In the genomic region with DNA sequence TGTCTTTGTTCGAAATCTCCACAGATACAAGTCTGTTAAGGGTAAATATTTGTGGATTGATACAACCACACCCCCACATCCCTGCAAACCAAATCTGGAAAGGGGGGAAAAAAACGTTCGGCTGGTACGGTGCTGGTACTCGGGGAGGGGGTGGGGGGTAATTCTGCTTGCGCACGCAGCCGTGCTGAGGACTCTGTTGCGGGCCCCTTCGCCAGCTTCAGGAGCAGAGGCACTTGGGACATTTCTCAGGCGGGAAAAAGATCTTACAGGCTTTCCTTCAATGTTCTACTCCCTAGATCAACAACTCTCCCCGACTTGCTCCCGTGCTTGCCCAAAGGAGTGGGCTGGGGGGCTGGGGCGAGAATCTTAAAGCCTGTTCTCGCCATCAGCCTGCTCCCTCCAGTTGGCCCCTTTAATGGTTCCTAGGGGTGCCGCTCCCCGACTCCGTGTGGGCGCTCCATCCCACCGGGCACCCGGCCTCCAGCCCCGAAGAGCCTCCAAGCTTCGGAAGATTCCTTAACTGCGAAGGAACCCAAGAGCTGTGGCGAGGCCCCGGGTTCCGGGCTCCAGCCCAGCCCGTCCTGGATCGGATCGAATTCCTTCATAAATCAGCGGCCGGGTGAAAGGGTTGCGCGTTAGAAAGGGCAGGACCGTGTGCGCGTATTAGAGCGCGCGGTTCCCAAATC, we compare ENCODE assay signal across 10 mouse cellular contexts. TPM values are rescaled to one million over a fixed set of nuclear protein-coding genes. Genes with fewer than 3 reads are reported as not detected.
A peak's percentile ranks its signal among the peaks of the same experiment; 100 is the strongest.
DNase-seq lines count a peak whose midpoint lies in the region; ATAC-seq and TF ChIP-seq lines count a peak whose summit lies in the region.
"Had no signal": no experiment of that assay in that cellular context is flagged by ENCODE, and none has a peak within 500 bp of the region (broad histone marks: within the 10 kb centered on the region; RNA-seq: fewer than 3 reads in every experiment).

No protein-coding gene starts in this region.

- peaks cover 97% of the 10 kb centered on the region for H3K27me3 ChIP-seq in forebrain, embryonic 11.5 days (ENCODE audit: control insufficient read depth, insufficient read depth, low read length)
- peaks cover 97% of the 10 kb centered on the region for H3K27me3 ChIP-seq in forebrain, embryonic 15.5 days
- peaks cover 100% of the 10 kb centered on the region for H3K27me3 ChIP-seq in lung, embryonic 14.5 days (ENCODE audit: insufficient read depth, low read length)
- H3K27me3 ChIP-seq in limb, embryonic 13.5 days: peaks cover 98% of the 10 kb centered on the region
- peaks cover 97% of the 10 kb centered on the region for H3K27me3 ChIP-seq in stomach, embryonic 15.5 days (replicated peaks)

- no peak for TF ChIP-seq CTCF in lung, embryonic 14.5 days (IDR thresholded peaks at IDR 0.05; ENCODE audit: low read depth)
- no peak for TF ChIP-seq CTCF in lung, adult 2 months (IDR thresholded peaks at IDR 0.05; ENCODE audit: insufficient read depth, low read length)

- WGBS in forebrain, embryonic 11.5 days: under 1% methylated on average over 40 of the region's 40 CpGs
- WGBS in forebrain, embryonic 15.5 days: 1% methylated on average over 40 of the region's 40 CpGs
- under 1% methylated on average over 40 of the region's 40 CpGs for WGBS in lung, embryonic 14.5 days
- WGBS in lung, adult 2 months: 3% methylated on average over 40 of the region's 40 CpGs
- under 1% methylated on average over 40 of the region's 40 CpGs for whole genome bisulfite sequencing in limb, embryonic 13.5 days
- WGBS in stomach, embryonic 15.5 days: 2% methylated on average over 40 of the region's 40 CpGs

- H3K9me3 ChIP-seq in forebrain, embryonic 11.5 days (ENCODE audit: control insufficient read depth, low read length): no peaks in the 10 kb centered on the region
- no peaks in the 10 kb centered on the region for H3K9me3 ChIP-seq in forebrain, embryonic 15.5 days
- no peaks in the 10 kb centered on the region for H3K9me3 ChIP-seq in lung, embryonic 14.5 days (ENCODE audit: low read depth, low read length)
- H3K9me3 ChIP-seq in limb, embryonic 13.5 days: no peaks in the 10 kb centered on the region
- no peaks in the 10 kb centered on the region for H3K9me3 ChIP-seq in stomach, embryonic 15.5 days

- 0 out of 2 replicates have a peak overlapping the region, but pooled peaks have one; percentile 39 for H3K9ac ChIP-seq in forebrain, embryonic 11.5 days (ENCODE audit: low read length)
- no peak overlapping the region for H3K9ac ChIP-seq in forebrain, embryonic 15.5 days (replicated peaks)
- no peak overlapping the region for H3K9ac ChIP-seq in lung, embryonic 14.5 days
- peak overlapping the region; percentile 98 for H3K9ac ChIP-seq in limb, embryonic 13.5 days
- H3K9ac ChIP-seq in stomach, embryonic 15.5 days: no peak overlapping the region

- peak overlapping the region; percentile 12; the same call in 1 of the 2 replicates for H3K4me3 ChIP-seq in forebrain, embryonic 11.5 days (ENCODE audit: low read depth, low read length)
- no peak overlapping the region for H3K4me3 ChIP-seq in forebrain, embryonic 15.5 days
- H3K4me3 ChIP-seq in lung, embryonic 14.5 days (ENCODE audit: low read depth, low read length): peak overlapping the region; percentile 2; the same call in 1 of the 2 replicates
- H3K4me3 ChIP-seq in lung, adult 2 months (replicated peaks; ENCODE audit: extremely low read depth, low read depth, low read length): no peak overlapping the region
- H3K4me3 ChIP-seq in limb, embryonic 13.5 days: peak overlapping the region; percentile 69
- H3K4me3 ChIP-seq in stomach, embryonic 15.5 days (replicated peaks): peak overlapping the region; percentile 4; the same call in 1 of the 2 replicates
- H3K4me3 ChIP-seq: erythroblast, embryonic 14.5 days had no signal

- ATAC-seq in forebrain, embryonic 11.5 days (replicated peaks; ENCODE audit: low FRiP score): no peak
- ATAC-seq in forebrain, embryonic 15.5 days (replicated peaks): no peak
- ATAC-seq in lung, embryonic 14.5 days (ENCODE audit: insufficient read depth): no peak
- ATAC-seq in limb, embryonic 13.5 days (ENCODE audit: low FRiP score, low read depth): no peak
- ATAC-seq in stomach, embryonic 15.5 days (ENCODE audit: insufficient read depth, low FRiP score, low read depth): no peak

- H3K4me1 ChIP-seq in forebrain, embryonic 11.5 days (replicated peaks; ENCODE audit: control insufficient read depth, insufficient read depth, low read length): peaks cover 20% of the 10 kb centered on the region
- H3K4me1 ChIP-seq in forebrain, embryonic 15.5 days: peaks cover 14% of the 10 kb centered on the region
- H3K4me1 ChIP-seq in lung, embryonic 14.5 days (ENCODE audit: insufficient read depth): no peaks in the 10 kb centered on the region
- H3K4me1 ChIP-seq in lung, adult 2 months (ENCODE audit: control insufficient read depth, insufficient read depth, low read length): no peaks in the 10 kb centered on the region
- peaks cover 96% of the 10 kb centered on the region for H3K4me1 ChIP-seq in limb, embryonic 13.5 days
- 0 out of 2 replicates have a peak, but pooled peaks cover 14% of the 10 kb centered on the region for H3K4me1 ChIP-seq in stomach, embryonic 15.5 days

- no peaks in the 10 kb centered on the region for H3K36me3 ChIP-seq in forebrain, embryonic 11.5 days (ENCODE audit: control insufficient read depth, insufficient read depth, low read length)
- H3K36me3 ChIP-seq in forebrain, embryonic 15.5 days: no peaks in the 10 kb centered on the region
- no peaks in the 10 kb centered on the region for H3K36me3 ChIP-seq in lung, embryonic 14.5 days (ENCODE audit: insufficient read depth)
- H3K36me3 ChIP-seq in limb, embryonic 13.5 days: 0 out of 2 replicates have a peak, but pooled peaks cover 3% of the 10 kb centered on the region
- H3K36me3 ChIP-seq in stomach, embryonic 15.5 days: no peaks in the 10 kb centered on the region

- H3K27ac ChIP-seq in forebrain, embryonic 11.5 days (ENCODE audit: low read depth, low read length): no peak overlapping the region
- H3K27ac ChIP-seq in forebrain, embryonic 15.5 days (replicated peaks): no peak overlapping the region
- H3K27ac ChIP-seq in lung, embryonic 14.5 days (ENCODE audit: low read depth): no peak overlapping the region
- H3K27ac ChIP-seq in limb, embryonic 13.5 days: peak overlapping the region; percentile 88
- H3K27ac ChIP-seq in stomach, embryonic 15.5 days: no peak overlapping the region

- no peak for TF ChIP-seq POLR2A in lung, adult 2 months (IDR thresholded peaks at IDR 0.05; ENCODE audit: borderline replicate concordance, extremely low read depth, low read depth, low read length)

- H3K4me2 ChIP-seq in forebrain, embryonic 11.5 days (ENCODE audit: low read depth, low read length, severe bottlenecking): peak overlapping the region; percentile 41
- no peak overlapping the region for H3K4me2 ChIP-seq in forebrain, embryonic 15.5 days (replicated peaks)
- peak overlapping the region; percentile 18; the same call in 1 of the 2 replicates for H3K4me2 ChIP-seq in lung, embryonic 14.5 days
- H3K4me2 ChIP-seq in limb, embryonic 13.5 days (replicated peaks): peak overlapping the region; percentile 82
- H3K4me2 ChIP-seq in stomach, embryonic 15.5 days: no peak overlapping the region; the same call in 1 of the 2 replicates

- no peak for DNase-seq in forebrain, embryonic 11.5 days (ENCODE audit: low spot score)
- DNase-seq in lung, embryonic 14.5 days: no peak
- DNase-seq in lung, adult 2 months: no peak
- no peak for DNase-seq in cerebellum, adult 11 months
- DNase-seq in yolk sac, embryonic 10.5 days (ENCODE audit: low spot score): no peak
- DNase-seq: lung, postnatal 4 days had no signal

RNA-seq across cellular contexts. Expression of gene Lmx1b, which starts 9.1 kb away (rescaled TPM):
- polyA plus RNA-seq in forebrain, embryonic 11.5 days (2014; fragmentation: Nextera tagmentation; extraction: Ambion mirVana): 1.0 and 1.6 TPM in 2 replicates
- polyA plus RNA-seq in forebrain, embryonic 15.5 days (2015; fragmentation: Nextera tagmentation; extraction: Ambion mirVana): 0.06 and 0.13 TPM in 2 replicates
- polyA plus RNA-seq in lung, embryonic 14.5 days (2014; fragmentation: Nextera tagmentation; extraction: Ambion mirVana): 0.09 TPM in 1 of 2 replicates, not detected in the other
- 0.16 and 0.31 TPM in 2 replicates for polyA plus RNA-seq in lung, adult 2 months (2012; rRNA removed)
- polyA plus RNA-seq in limb, embryonic 13.5 days (2015; fragmentation: Nextera tagmentation; extraction: Ambion mirVana): 7.3 and 7.7 TPM in 2 replicates
- polyA plus RNA-seq in stomach, embryonic 15.5 days (2015; fragmentation: Nextera tagmentation; extraction: Ambion mirVana): 0.04 and 0.09 TPM in 2 replicates
- polyA plus RNA-seq: erythroblast, embryonic 14.5 days had no signal

Comparison
In these comparisons a context has a peak if more than half of its experiments do, and no peak if none do; other contexts are left out.
1. H3K4me2 ChIP-seq: peak in forebrain, embryonic 11.5 days (single experiment), lung, embryonic 14.5 days (single experiment) and limb, embryonic 13.5 days (single experiment); none in forebrain, embryonic 15.5 days (single experiment) and stomach, embryonic 15.5 days (single experiment).
2. H3K4me3 ChIP-seq: peak in forebrain, embryonic 11.5 days (single experiment), lung, embryonic 14.5 days (single experiment), limb, embryonic 13.5 days (single experiment) and stomach, embryonic 15.5 days (single experiment); none in forebrain, embryonic 15.5 days (single experiment) and lung, adult 2 months (single experiment).
3. H3K9ac ChIP-seq: peak in forebrain, embryonic 11.5 days (single experiment) and limb, embryonic 13.5 days (single experiment); none in forebrain, embryonic 15.5 days (single experiment), lung, embryonic 14.5 days (single experiment) and stomach, embryonic 15.5 days (single experiment).